Mouse (Mus musculus): ENCODE measurements at regions not wholly inside any gene's neighbourhood (a gene's known extent, or its start where the extent isn't known, plus 50 kb on each side); places are given as distances from the start of the nearest gene placed in this dataset.

DNA sequence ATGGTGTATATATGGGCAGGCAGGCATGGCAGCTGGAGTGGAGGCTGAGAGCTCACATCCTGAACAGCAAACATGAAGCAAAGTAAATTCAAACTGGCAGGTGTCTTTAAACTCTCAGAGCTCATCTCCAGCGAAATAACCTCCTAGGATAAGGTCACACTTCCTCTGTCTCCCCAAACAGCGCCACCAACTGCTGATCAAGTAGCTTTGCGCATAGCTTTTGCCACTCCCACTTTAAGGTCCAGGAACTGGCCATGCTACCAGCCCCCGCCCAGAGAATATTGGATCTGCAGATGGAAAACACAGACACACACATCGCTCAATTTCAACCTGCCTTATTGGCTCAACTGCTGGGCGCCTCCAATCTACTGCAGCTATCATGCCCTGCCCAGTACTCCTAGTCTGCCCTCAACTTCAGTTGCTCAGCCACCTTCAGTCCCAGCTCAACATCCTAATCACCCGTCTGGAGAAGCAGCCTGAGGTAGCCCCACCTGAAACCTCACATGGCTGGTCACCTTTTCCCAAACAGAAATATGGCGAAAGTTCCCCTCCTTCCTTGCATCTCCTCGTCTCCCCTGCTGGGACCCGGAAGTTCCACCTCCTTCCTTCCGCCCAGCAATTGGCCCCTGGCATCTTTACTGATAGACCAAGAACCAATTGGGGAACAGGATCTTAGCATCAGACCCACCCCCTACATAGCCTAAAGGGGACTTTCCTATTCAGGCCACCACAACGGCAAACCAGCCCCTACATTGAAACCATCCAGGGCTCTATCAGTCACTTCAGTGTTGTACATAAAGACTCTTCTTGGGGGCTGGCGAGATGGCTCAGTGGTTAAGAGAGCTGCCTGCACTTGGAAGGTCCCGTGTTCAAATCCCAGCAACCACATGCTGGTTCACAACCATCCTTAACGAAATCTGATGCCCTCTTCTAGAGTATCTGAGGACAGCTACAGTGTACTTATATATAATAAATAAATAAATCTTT, 70.4 kb upstream of the Slc38a4 start:
- no peak for DNase-seq (ENCODE audit: low spot score)

DNA sequence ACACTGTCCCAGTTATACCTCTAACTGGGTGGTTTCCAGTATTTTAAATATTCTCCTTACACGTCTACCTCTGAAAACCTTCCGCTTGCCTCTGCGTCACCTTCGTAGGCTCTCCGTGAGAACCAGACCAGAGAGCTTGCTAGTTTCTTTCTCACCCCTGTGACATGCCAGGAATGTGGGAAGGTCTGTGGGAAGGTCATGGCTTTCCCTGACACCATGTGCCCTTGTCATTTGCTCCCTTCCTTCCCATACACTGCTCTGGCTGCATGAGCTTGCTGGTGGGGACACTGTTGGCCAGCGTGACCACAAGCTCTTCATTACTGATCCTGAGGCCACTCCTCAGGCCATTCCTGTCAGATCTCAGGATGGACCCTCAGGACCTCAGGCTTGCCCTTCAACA, 66.5 kb upstream of the Slc38a4 start:
- DNase-seq (ENCODE audit: low spot score) = no peak

DNA sequence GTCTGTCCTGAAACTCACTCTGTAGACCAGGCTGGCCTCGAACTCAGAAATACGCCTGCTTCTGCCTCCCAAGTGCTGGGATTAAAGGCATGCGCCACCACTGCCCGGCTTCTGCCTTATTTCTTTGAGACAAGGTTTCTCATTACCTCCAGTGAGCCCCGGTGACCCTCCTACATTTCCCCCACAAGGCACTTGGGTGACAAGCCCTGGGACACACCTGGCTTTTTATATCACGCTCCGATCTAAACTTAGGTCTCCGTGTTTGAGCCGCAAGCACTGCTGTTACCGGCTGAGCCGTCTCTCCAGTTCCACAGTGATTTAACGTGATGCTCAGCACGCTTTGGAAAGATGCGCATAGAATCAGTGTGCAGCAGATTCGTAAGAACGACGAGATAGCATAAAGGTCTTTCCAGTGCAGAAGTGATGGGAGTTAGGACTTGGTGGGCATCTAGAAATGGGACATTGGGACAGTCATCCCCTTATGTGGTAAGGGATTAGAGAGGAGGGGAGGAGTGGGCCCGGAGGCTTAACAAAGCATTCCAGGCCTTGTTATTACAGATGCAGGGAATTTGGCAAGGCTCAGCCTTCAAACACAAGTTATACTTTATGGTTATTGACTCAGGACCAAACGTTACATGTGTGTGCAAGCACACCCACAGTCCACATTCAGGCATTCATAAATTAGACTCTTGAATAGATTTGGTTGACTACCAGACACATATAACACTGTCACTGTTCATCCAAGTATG, 56.9 kb upstream of the Slc38a4 start:
- no peak for DNase-seq (ENCODE audit: low spot score)

DNA sequence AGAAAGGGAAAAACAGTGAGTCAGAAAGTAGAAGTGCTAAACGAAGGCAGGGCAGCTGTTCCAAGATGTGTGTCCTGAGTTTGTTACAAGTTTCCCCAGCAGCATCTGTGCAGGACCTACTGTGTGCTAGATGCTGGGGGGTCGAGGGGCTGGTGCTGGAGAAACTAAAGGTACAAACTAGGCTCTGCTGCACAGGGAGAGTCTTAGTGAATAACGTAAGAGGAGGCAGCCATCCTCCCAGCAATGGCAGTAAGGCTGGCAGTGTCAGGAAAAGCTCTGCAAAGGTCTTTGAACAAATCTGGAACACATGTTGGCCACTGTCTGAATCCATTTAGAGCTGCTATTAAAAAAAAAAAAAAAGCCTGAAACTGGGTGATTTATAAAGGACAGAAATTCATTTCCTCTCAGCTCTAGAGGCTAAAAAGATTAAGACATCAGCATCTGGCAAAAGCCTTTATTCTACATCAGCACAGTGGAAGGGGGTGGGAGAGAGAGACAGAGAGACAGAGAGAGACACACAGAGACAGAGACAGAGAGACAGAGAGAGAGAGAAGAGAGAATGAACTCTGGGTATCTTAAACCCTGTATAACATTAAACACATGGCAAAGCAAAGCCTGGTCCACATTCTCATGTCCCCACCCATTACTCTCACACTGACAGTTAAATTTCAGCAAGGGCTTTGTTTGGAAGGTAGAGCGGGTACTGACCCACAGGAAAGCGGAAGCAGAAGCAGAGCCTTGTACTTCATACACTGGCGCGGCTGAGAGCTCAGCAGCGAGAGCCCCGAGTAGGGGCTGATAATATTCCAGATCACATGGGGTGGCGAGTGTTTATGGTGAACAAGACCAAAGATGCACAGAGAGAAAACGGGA, 55.8 kb upstream of the Slc38a4 start:
- DNase-seq (ENCODE audit: low spot score) = no peak

DNA sequence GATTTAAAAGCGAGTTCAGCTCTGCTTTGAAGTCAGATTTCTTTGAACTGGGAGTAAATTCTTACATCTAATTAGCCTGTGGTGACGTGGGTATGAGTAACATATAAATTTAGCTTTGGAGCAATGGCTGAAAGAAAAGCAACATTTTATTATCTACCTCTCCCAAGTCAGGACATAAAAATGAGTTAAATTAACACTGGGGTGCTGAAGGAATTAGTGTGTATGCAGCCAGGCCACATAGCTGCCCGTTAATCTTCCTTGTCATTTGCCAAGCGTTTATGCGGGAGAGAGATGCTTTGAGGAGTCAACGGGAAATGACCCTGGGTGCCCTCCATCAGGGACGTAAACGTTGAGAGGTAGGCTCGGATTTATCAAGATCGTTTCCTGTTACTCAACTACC, 52.0 kb upstream of the Slc38a4 start:
- no peak for DNase-seq (ENCODE audit: low spot score)

DNA sequence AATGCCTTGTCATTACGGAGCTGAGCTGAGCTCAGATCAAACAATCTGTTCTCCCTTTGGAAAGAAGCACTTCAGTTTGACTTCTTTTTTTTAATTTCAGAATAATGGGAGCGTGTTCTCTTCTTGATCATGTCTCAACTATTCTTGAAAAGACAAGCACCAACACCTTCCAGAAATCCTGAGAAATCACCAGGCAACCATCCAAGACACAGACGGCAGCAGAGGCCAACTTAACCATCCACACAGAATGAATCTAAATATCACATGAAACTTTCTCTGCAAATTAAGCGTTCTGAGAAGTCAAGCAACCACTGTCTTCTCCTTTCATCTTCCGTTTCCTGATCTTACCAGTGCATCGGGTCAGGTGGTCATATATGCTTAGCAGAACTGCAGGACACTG, 50.8 kb upstream of the Slc38a4 start:
- no peak for DNase-seq (ENCODE audit: low spot score)
